10 mouse cellular contexts compared by ENCODE assay signal in the genomic region with DNA sequence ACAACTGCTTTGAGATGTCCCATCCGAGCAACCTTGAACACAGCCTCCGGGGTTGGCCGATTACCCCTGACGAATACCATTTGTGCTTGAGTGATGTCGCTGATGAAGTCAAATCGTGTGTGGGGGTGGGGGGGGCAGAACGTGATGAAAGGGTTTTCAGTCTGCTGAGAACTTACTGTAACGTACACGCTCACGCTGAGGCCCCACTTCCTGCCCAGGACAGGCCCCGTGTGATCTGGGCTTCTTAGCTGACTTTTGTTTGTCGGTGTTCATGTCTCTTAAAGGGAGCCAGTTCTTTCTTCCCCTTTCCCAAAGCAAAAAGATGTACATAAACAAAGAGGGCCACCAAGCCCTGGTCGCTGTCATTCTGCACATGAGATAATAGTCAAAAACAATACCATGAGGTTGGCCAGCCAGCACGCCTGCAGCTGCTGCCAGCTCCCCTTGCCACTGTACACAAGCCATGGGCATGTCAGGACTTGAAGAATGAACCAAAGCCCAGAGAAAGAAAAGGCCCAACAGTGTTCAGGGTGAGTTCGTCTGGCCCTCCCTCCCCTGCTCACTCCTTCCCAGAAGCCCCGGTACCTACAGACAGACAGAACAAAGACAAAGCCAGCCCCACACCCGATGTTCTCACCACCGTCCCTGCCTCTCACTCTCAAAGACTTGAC. TPM values are rescaled to one million over a fixed set of nuclear protein-coding genes. Genes with fewer than 3 reads are reported as not detected.
DNase-seq lines count a peak whose midpoint lies in the region; TF ChIP-seq lines count a peak whose summit lies in the region.
"Had no signal": no experiment of that assay in that cellular context is flagged by ENCODE, and none has a peak within 500 bp of the region (broad histone marks: within the 10 kb centered on the region; RNA-seq: fewer than 3 reads in every experiment).

No protein-coding gene starts in this region.

- H3K4me1 ChIP-seq in lung, adult 2 months (ENCODE audit: control insufficient read depth, insufficient read depth, low read length) = no peaks in the 10 kb centered on the region
- peaks cover 40% of the 10 kb centered on the region for H3K4me1 ChIP-seq in thymus, adult 2 months (replicated peaks; ENCODE audit: control insufficient read depth, insufficient read depth, low read length)

- no peak for TF ChIP-seq POLR2A in lung, adult 2 months (IDR thresholded peaks at IDR 0.05; ENCODE audit: borderline replicate concordance, extremely low read depth, low read depth, low read length)
- no peak for TF ChIP-seq POLR2A in thymus, adult 2 months (IDR thresholded peaks at IDR 0.05; ENCODE audit: control insufficient read depth, extremely low read depth, insufficient read depth, low read length, poor library complexity)

- no peak for TF ChIP-seq CTCF in lung, adult 2 months (IDR thresholded peaks at IDR 0.05; ENCODE audit: insufficient read depth, low read length)
- TF ChIP-seq CTCF in thymus, adult 2 months (IDR thresholded peaks at IDR 0.05; ENCODE audit: borderline replicate concordance, control insufficient read depth, extremely low read depth, insufficient read depth, low read length, poor library complexity) = no peak

- no peaks in the 10 kb centered on the region for H3K36me3 ChIP-seq in thymus, adult 2 months (ENCODE audit: control insufficient read depth, insufficient read depth, low read length)

- peak overlapping the region; percentile 96 for H3K27ac ChIP-seq in thymus, adult 2 months (ENCODE audit: control insufficient read depth, insufficient read depth, low read length)
- H3K27ac ChIP-seq: liver, embryonic 14.5 days had no signal

- DNase-seq in lung, postnatal 36 days = peak; percentile 24
- DNase-seq in lung, adult 2 months = no peak
- peak; percentile 78 for DNase-seq in T-cell, adult 2 months (ENCODE audit: low spot score)
- peak; percentile 58 for DNase-seq in gonadal fat pad, adult 2 months (ENCODE audit: low read depth)
- DNase-seq in thymus, adult 2 months = peak; percentile 48
- DNase-seq in cerebellum, postnatal 14 days = no peak
- DNase-seq in urinary bladder, postnatal 10 days (ENCODE audit: low spot score) = no peak
- DNase-seq: cerebellum, adult 11-12 months had no signal

- WGBS in lung, adult 2 months = 38% methylated on average over 18 of the region's 18 CpGs
- WGBS in thymus, adult 2 months = 8% methylated on average over 18 of the region's 18 CpGs

- no peak overlapping the region for H3K4me3 ChIP-seq in lung, adult 2 months (replicated peaks; ENCODE audit: extremely low read depth, low read depth, low read length)
- 0 out of 2 replicates have a peak overlapping the region, but pooled peaks have one; percentile 0 for H3K4me3 ChIP-seq in thymus, adult 2 months (ENCODE audit: control insufficient read depth, insufficient read depth, low read length)

- H3K27me3 ChIP-seq in thymus, adult 2 months (ENCODE audit: control insufficient read depth, insufficient read depth, low read length) = no peaks in the 10 kb centered on the region

RNA-seq across cellular contexts. Expression of gene Setd4, which starts 29.2 kb away (rescaled TPM):
- polyA plus RNA-seq in lung, adult 2 months (2012; rRNA removed) = 6.2 and 6.7 TPM in 2 replicates
- 6.3 and 9.0 TPM in 2 replicates for polyA plus RNA-seq in gonadal fat pad, adult 2 months (2012; rRNA removed)
- 39.2 and 39.7 TPM in 2 replicates for polyA plus RNA-seq in thymus, adult 2 months (2012; rRNA removed)

RNA-seq across cellular contexts. Expression of gene Cbr1, which starts 31.0 kb away (rescaled TPM):
- polyA plus RNA-seq in lung, adult 2 months (2012; rRNA removed) = 90.6 and 96.5 TPM in 2 replicates
- polyA plus RNA-seq in gonadal fat pad, adult 2 months (2012; rRNA removed) = 150 and 196 TPM in 2 replicates
- polyA plus RNA-seq in thymus, adult 2 months (2012; rRNA removed) = 88.0 and 92.0 TPM in 2 replicates

RNA-seq across cellular contexts. Expression of gene Gm5678, which starts 53.2 kb away (rescaled TPM):
- polyA plus RNA-seq in lung, adult 2 months (2012; rRNA removed) = not detected in 2 replicates
- not detected in 2 replicates for polyA plus RNA-seq in gonadal fat pad, adult 2 months (2012; rRNA removed)
- 0.14 TPM in 1 of 2 replicates, not detected in the other for polyA plus RNA-seq in thymus, adult 2 months (2012; rRNA removed)
- polyA plus RNA-seq: liver, embryonic 14.5 days; neural tube, embryonic 14.5 days had no signal

Comparison
In these comparisons a context has a peak if more than half of its experiments do, and no peak if none do; other contexts are left out.
1. DNase-seq: peak in lung, postnatal 36 days (single experiment), T-cell, adult 2 months (single experiment), gonadal fat pad, adult 2 months (single experiment) and thymus, adult 2 months (single experiment); none in lung, adult 2 months (single experiment), cerebellum, postnatal 14 days (0 of 2) and urinary bladder, postnatal 10 days (single experiment).